Mouse (Mus musculus) erythroblast, embryonic 14.5 days (primary cell): Measurements from ENCODE around the gene Ell2.

ENCODE experiments used
- GATA1 ChIP-seq: IDR thresholded peaks from 2 replicates; pipeline ENCODE4 v1.6.1; 2012; ENCODE audit warnings: low read length, inconsistent platforms, mixed read lengths
- TAL1 ChIP-seq: IDR thresholded peaks from 3 replicates; pipeline ENCODE4 v1.6.1; 2012; ENCODE audit warnings: low read length, inconsistent platforms, mixed read lengths

- TF ChIP-seq GATA1 (no peak), TAL1 (no peak)
Measured at GRCm38 (mm10) chr13:75741119-75741518, 34.6 kb downstream of the Ell2 start.
